Mouse (Mus musculus) urinary bladder, postnatal 4 days (tissue): ENCODE measurements around the gene Dio1.
A peak's percentile ranks its signal among the peaks of the same experiment; 100 is the strongest.

ENCODE experiments used
- DNase-seq, 2 experiments: peaks; one replicate each; pipeline ENCODE4 v3.0.0; 2021 to 2022; ENCODE audit warnings: low spot score in 2 of 2

The Dio1 gene

GRCm38 (mm10) chr4:107300902-107301555, 5.9 kb downstream of the Dio1 start:
- DNase-seq = no peak

- no peak for DNase-seq
Measured at GRCm38 (mm10) chr4:107300371-107300770, 6.6 kb downstream of the Dio1 start.

- no peak for DNase-seq
Measured at GRCm38 (mm10) chr4:107299779-107300340, 7.1 kb downstream of the Dio1 start.

- no peak for DNase-seq
Measured at GRCm38 (mm10) chr4:107298071-107298606, 8.8 kb downstream of the Dio1 start.

GRCm38 (mm10) chr4:107292273-107292662, 14.7 kb downstream of the Dio1 start:
- no peak for DNase-seq

GRCm38 (mm10) chr4:107291611-107292272, 15.2 kb downstream of the Dio1 start:
- DNase-seq = no peak

- DNase-seq = no peak
Measured at GRCm38 (mm10) chr4:107287517-107287916, 19.5 kb downstream of the Dio1 start.

GRCm38 (mm10) chr4:107286386-107286785, 20.6 kb downstream of the Dio1 start:
- DNase-seq = no peak

- DNase-seq = no peak
Measured at GRCm38 (mm10) chr4:107285446-107286200, 21.3 kb downstream of the Dio1 start.

GRCm38 (mm10) chr4:107280843-107281475, 26.0 kb downstream of the Dio1 start:
- DNase-seq = no peak

- no peak for DNase-seq
Measured at GRCm38 (mm10) chr4:107278188-107278707, 28.7 kb downstream of the Dio1 start.

- DNase-seq = no peak
Measured at GRCm38 (mm10) chr4:107274511-107274910, 32.5 kb downstream of the Dio1 start.

GRCm38 (mm10) chr4:107273683-107274082, 33.3 kb downstream of the Dio1 start:
- DNase-seq = no peak

GRCm38 (mm10) chr4:107260001-107260400, 47.0 kb downstream of the Dio1 start:
- no peak for DNase-seq

- DNase-seq = no peak
Measured at GRCm38 (mm10) chr4:107254414-107254813, 52.6 kb downstream of the Dio1 start.

- DNase-seq = peak; percentile 94 to 97
Measured at GRCm38 (mm10) chr4:107253125-107254091, 53.6 kb downstream of the Dio1 start, which contains the start of the genes Lrrc42 and Hspb11. Lrrc42 (minus strand) TSS chr4:107253532. Hspb11 (plus strand) TSS chr4:107253593.

- no peak for DNase-seq
Measured at GRCm38 (mm10) chr4:107252522-107252921, 54.4 kb downstream of the Dio1 start.

GRCm38 (mm10) chr4:107250494-107250893, 56.5 kb downstream of the Dio1 start:
- no peak for DNase-seq

GRCm38 (mm10) chr4:107249471-107249870, 57.5 kb downstream of the Dio1 start:
- DNase-seq = no peak

- DNase-seq = no peak
Measured at GRCm38 (mm10) chr4:107248061-107248460, 58.9 kb downstream of the Dio1 start.
